Mouse (Mus musculus) heart, adult 2 months (tissue): ENCODE results near the gene Plekhb1.

Source experiments
- CTCF ChIP-seq: fragments of 200-600 bp; IDR thresholded peaks from 2 replicates; pipeline ENCODE4 v1.8.1; 2022; ENCODE audit warnings: antibody characterized with exemption, mild to moderate bottlenecking, moderate library complexity
- EP300 ChIP-seq: fragments of 200-500 bp; IDR thresholded peaks from 2 replicates; pipeline ENCODE4 v1.6.1; 2011; ENCODE audit warnings: low read depth, low read length, control low read depth; ENCODE audit not compliant: insufficient read depth

GRCm38 (mm10) chr7:100678052-100678451 is 15.8 kb upstream of the Plekhb1 start:
- no peak for TF ChIP-seq EP300
- TF ChIP-seq CTCF, result no peak
